Mouse (Mus musculus) midbrain, postnatal 0 days (tissue): ENCODE measurements around the gene Ninj2. TPM values are rescaled to one million over a fixed set of nuclear protein-coding genes. Genes with fewer than 3 reads are reported as not detected.

ENCODE experiments used
- ATAC-seq: fragments of 200-750 bp; cut with Nextera tagmentation; 2 replicates; pipeline ENCODE4 v1.8.0; 2017; ENCODE audit warnings: moderate number of reproducible peaks, mild to moderate bottlenecking, moderate TSS enrichment, moderate library complexity; ENCODE audit not compliant: low FRiP score
- DNase-seq: peaks from one replicate; pipeline ENCODE4 v3.0.0-alpha.2; 2015; ENCODE audit warnings: low spot score
- H3K27ac ChIP-seq: fragments of 300-500 bp; sonication (generic); 2 replicates; pipeline ENCODE4 v1.5.1; 2014; ENCODE audit warnings: low read depth, mild to moderate bottlenecking, low read length, mixed read lengths
- H3K27me3 ChIP-seq: fragments of 300-500 bp; sonication (generic); 2 replicates; pipeline ENCODE4 v1.6.1; 2014; ENCODE audit warnings: low read length, control low read depth, mixed read lengths; ENCODE audit not compliant: insufficient read depth
- H3K36me3 ChIP-seq: fragments of 300-500 bp; sonication (generic); 2 replicates; pipeline ENCODE4 v1.6.1; 2014; ENCODE audit warnings: low read length, control low read depth, mixed read lengths; ENCODE audit not compliant: insufficient read depth
- H3K4me1 ChIP-seq: fragments of 300-500 bp; sonication (generic); 2 replicates; pipeline ENCODE4 v1.6.1; 2014; ENCODE audit warnings: mild to moderate bottlenecking, control low read depth, antibody characterized with exemption, low read length, mixed read lengths; ENCODE audit not compliant: insufficient read depth
- H3K4me2 ChIP-seq: fragments of 300-500 bp; sonication (generic); 2 replicates; pipeline ENCODE4 v1.6.1; 2014; ENCODE audit warnings: low read depth, mild to moderate bottlenecking, low read length, mixed read lengths; ENCODE audit not compliant: poor library complexity, severe bottlenecking
- H3K4me3 ChIP-seq: fragments of 300-500 bp; sonication (generic); 2 replicates; pipeline ENCODE4 v1.5.1; 2014; ENCODE audit warnings: low read depth, mild to moderate bottlenecking, low read length, moderate library complexity
- H3K9ac ChIP-seq: fragments of 300-500 bp; sonication (generic); replicated peaks from 2 replicates; pipeline ENCODE4 v1.6.1; 2014; ENCODE audit warnings: mild to moderate bottlenecking, low read length, moderate library complexity, mixed read lengths; ENCODE audit not compliant: poor library complexity, severe bottlenecking
- H3K9me3 ChIP-seq: fragments of 300-500 bp; sonication (generic); 2 replicates; pipeline ENCODE4 v1.6.1; 2016; ENCODE audit warnings: low read length, control low read depth
- CTCF ChIP-seq: IDR thresholded peaks from 2 replicates; pipeline ENCODE4 v1.5.1; 2016; ENCODE audit warnings: antibody characterized with exemption, mild to moderate bottlenecking
- WGBS: fragments of 180-500 bp; shearing (Covaris S2); extraction: QIAGEN DNeasy Blood & Tissue Kit; methylation state at CpG from one replicate; pipeline ENCODE4 v1.1.7; 2014; 5-methylcytosine and 5-hydroxymethylcytosine counted together
- polyA plus RNA-seq: library from polyadenylated mRNA; unstranded; fragments of >200 nt; fragmentation: Nextera tagmentation; extraction: Ambion mirVana; gene quantifications from 2 replicates; pipeline ENCODE4 v1.2.1, GENCODE M21; 2015
- total RNA-seq: library from RNA; depleted of rRNA; stranded (reverse); fragments of >200 nt; gene quantifications from 2 replicates; pipeline ENCODE4 v1.2.3, GENCODE M21; 2014

Ninj2 gene
- total and polyA plus RNA-seq, 2 experiments from 2014 or later = not detected

- WGBS = 16% methylated on average over 15 of the region's 15 CpGs
- no peak for TF ChIP-seq CTCF
- Histone ChIP-seq H3K4me2 (0 out of 2 replicates have a peak overlapping the region, but pooled peaks have one; percentile 5), H3K4me1 (no peaks in the 10 kb centered on the region), H3K4me3 (no peak overlapping the region), H3K36me3 (no peaks in the 10 kb centered on the region), H3K9ac (no peak overlapping the region), H3K27ac (no peak overlapping the region), H3K27me3 (peaks cover 6% of the 10 kb centered on the region; the same call in 1 of the 2 replicates), H3K9me3 (no peaks in the 10 kb centered on the region)
- 0 out of 2 replicates have a peak, but pooled peaks have one; percentile 31 for ATAC-seq
- DNase-seq = peak; percentile 42
Observed at GRCm38 (mm10) chr6:120192211-120192870, 99.2 kb downstream of the Ninj2 start.

DNA sequence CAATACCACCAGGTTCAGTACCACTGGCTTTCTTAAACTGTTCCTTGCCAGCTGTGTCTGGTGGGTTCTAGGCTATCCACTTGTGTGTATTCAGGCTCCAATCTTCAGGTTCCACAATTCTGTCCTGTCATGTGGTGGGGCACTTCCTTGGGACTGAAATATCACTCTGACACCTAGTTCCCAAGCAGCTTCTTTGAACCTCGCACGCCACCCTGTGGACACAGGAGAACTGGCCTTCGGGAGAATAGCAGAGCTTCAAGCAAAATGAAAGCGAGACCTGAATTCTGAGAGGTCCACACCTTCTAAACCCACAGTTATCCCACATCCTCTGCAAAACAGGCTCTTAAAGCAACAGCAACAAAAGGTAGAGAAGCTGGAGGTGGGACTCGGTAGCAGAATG lies 100.0 kb downstream of the Ninj2 start:
- ATAC-seq (no peak), DNase-seq (peak; percentile 81)
- TF ChIP-seq CTCF = peak; percentile 83
- Histone ChIP-seq H3K9me3 (no peaks in the 10 kb centered on the region), H3K27ac (no peak overlapping the region), H3K4me2 (no peak overlapping the region), H3K27me3 (peaks cover 6% of the 10 kb centered on the region; the same call in 1 of the 2 replicates), H3K4me3 (no peak overlapping the region), H3K36me3 (no peaks in the 10 kb centered on the region), H3K9ac (no peak overlapping the region), H3K4me1 (no peaks in the 10 kb centered on the region)
- WGBS = 25% methylated on average over 5 of the region's 5 CpGs

DNA sequence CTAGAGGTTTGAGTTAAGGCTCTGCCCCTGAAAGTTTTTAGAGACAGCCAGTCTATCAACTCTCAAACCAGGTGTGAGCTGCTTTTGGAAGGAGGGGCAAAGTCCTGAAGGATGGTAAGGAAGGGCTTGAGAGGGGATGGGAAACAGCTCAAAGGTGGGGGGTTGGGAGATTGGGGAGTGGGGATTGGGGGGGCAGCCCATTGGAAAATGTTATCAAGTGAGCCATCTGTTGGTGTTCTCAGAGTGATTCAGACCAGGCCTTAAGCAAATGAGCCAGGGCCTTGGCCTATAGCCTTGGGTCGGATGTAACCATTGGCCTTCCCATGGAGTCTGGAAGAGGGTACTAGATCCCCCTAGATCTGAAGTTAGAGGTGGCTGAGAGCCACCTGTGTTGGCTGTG lies 100.6 kb downstream of the Ninj2 start:
- Histone ChIP-seq H3K27me3 (0 out of 2 replicates have a peak, but pooled peaks cover under 1% of the 10 kb centered on the region), H3K4me1 (no peaks in the 10 kb centered on the region), H3K4me2 (no peak overlapping the region), H3K36me3 (no peaks in the 10 kb centered on the region), H3K4me3 (no peak overlapping the region), H3K9me3 (no peaks in the 10 kb centered on the region), H3K27ac (no peak overlapping the region), H3K9ac (no peak overlapping the region)
- no peak for TF ChIP-seq CTCF
- ATAC-seq (no peak), DNase-seq (no peak)
- WGBS = 77% methylated on average over 1 of the region's 1 CpGs

- no peaks in the 10 kb centered on the region for H3K4me1 ChIP-seq
- no peak overlapping the region for H3K4me3 ChIP-seq
- no peak overlapping the region for H3K4me2 ChIP-seq
- WGBS = 19% methylated on average over 10 of the region's 10 CpGs
- H3K27ac ChIP-seq = no peak overlapping the region
- no peaks in the 10 kb centered on the region for H3K9me3 ChIP-seq
- H3K9ac ChIP-seq = no peak overlapping the region
- H3K36me3 ChIP-seq = no peaks in the 10 kb centered on the region
- no peak for TF ChIP-seq CTCF
- DNase-seq (no peak), ATAC-seq (no peak)
- H3K27me3 ChIP-seq = no peaks in the 10 kb centered on the region
Observed at GRCm38 (mm10) chr6:120194305-120194704, 101.2 kb downstream of the Ninj2 start.

- Histone ChIP-seq H3K9ac (no peak overlapping the region), H3K4me1 (no peaks in the 10 kb centered on the region), H3K4me3 (no peak overlapping the region), H3K36me3 (no peaks in the 10 kb centered on the region), H3K27ac (no peak overlapping the region), H3K27me3 (no peaks in the 10 kb centered on the region), H3K4me2 (no peak overlapping the region), H3K9me3 (no peaks in the 10 kb centered on the region)
- TF ChIP-seq CTCF = no peak
- no peak for DNase-seq
- WGBS = 33% methylated on average over 7 of the region's 7 CpGs
- no peak for ATAC-seq
Observed at GRCm38 (mm10) chr6:120194963-120195362, 101.8 kb downstream of the Ninj2 start.

DNA sequence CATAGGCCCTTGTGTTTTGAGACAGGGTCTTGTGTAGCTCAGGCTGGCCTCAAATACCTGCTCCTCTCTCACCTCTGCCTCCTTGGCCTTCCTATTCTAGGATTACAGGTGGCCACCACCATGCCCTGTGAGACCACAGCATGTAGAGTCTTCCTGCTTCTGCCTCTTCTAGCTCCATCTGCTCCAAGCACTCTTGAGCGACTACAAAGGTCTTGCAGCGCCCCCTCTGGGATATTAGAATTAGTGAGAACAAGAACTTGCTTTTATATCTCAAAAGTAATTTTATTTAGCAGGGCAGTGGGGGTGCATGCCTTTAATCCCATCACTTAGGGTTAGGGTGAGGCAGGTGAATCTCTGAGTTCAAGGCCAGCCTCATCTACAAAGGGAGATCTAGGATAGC lies 103.7 kb downstream of the Ninj2 start:
- Histone ChIP-seq H3K27ac (no peak overlapping the region), H3K27me3 (no peaks in the 10 kb centered on the region), H3K4me3 (no peak overlapping the region), H3K36me3 (no peaks in the 10 kb centered on the region), H3K9me3 (no peaks in the 10 kb centered on the region), H3K4me2 (no peak overlapping the region), H3K4me1 (no peaks in the 10 kb centered on the region), H3K9ac (no peak overlapping the region)
- no peak for ATAC-seq
- DNase-seq = peak; percentile 50
- TF ChIP-seq CTCF = peak; percentile 58
- WGBS = 28% methylated on average over 2 of the region's 2 CpGs
